Mouse (Mus musculus): ENCODE data around the gene Klf15.

GRCm38 (mm10) chr6:90470255-90470654, 7.9 kb downstream of the Klf15 start:
- TF ChIP-seq CTCF (IDR thresholded peaks at IDR 0.05; ENCODE audit: insufficient read depth, low read length): no peak
- no peak for TF ChIP-seq POLR2A (IDR thresholded peaks at IDR 0.05; ENCODE audit: borderline replicate concordance, extremely low read depth, low read depth, low read length)

Measured in lung, adult 2 months (tissue).